Comparison of ENCODE assay signal across 17 mouse cellular contexts in genomic region chr1:38384010-38384409, GRCm38 (mm10).
DNase-seq lines count a peak whose midpoint lies in the region; ATAC-seq and TF ChIP-seq lines count a peak whose summit lies in the region.
"Had no signal": no experiment of that assay in that cellular context is flagged by ENCODE, and none has a peak within 500 bp of the region (broad histone marks: within the 10 kb centered on the region; RNA-seq: fewer than 3 reads in every experiment).

No protein-coding gene starts in this region.

- ATAC-seq in heart, embryonic 12.5 days (ENCODE audit: insufficient number of reproducible peaks, low FRiP score) = peak; percentile 48; the same call in 1 of the 2 replicates
- ATAC-seq in midbrain, embryonic 11.5 days (ENCODE audit: low FRiP score) = no peak
- ATAC-seq in midbrain, embryonic 16.5 days = no peak
- no peak; the same call in 1 of the 2 replicates for ATAC-seq in neural tube, embryonic 14.5 days (ENCODE audit: low read depth)
- ATAC-seq: forebrain, embryonic 13.5 days; intestine, embryonic 16.5 days had no signal

- H3K27me3 ChIP-seq in heart, embryonic 12.5 days (replicated peaks) = no peaks in the 10 kb centered on the region
- H3K27me3 ChIP-seq in midbrain, embryonic 11.5 days (ENCODE audit: control insufficient read depth, insufficient read depth, low read length) = no peaks in the 10 kb centered on the region
- no peaks in the 10 kb centered on the region for H3K27me3 ChIP-seq in midbrain, embryonic 16.5 days (ENCODE audit: control insufficient read depth, insufficient read depth, low read depth, low read length)
- no peaks in the 10 kb centered on the region for H3K27me3 ChIP-seq in limb, embryonic 10.5 days (ENCODE audit: low read depth, poor library complexity, severe bottlenecking)
- H3K27me3 ChIP-seq in neural tube, embryonic 14.5 days (ENCODE audit: control insufficient read depth, insufficient read depth, low read length) = no peaks in the 10 kb centered on the region
- H3K27me3 ChIP-seq: CH12.LX; limb, embryonic 13.5 days had no signal

- no peak overlapping the region for H3K4me3 ChIP-seq in heart, embryonic 12.5 days
- no peak overlapping the region for H3K4me3 ChIP-seq in midbrain, embryonic 11.5 days (ENCODE audit: low read depth, low read length)
- no peak overlapping the region for H3K4me3 ChIP-seq in midbrain, embryonic 16.5 days (ENCODE audit: low read depth, low read length)
- no peak overlapping the region for H3K4me3 ChIP-seq in limb, embryonic 10.5 days
- H3K4me3 ChIP-seq in neural tube, embryonic 14.5 days (ENCODE audit: low read depth, low read length) = no peak overlapping the region
- H3K4me3 ChIP-seq in gastrocnemius, adult 2 months = no peak overlapping the region
- H3K4me3 ChIP-seq in lung, adult 2 months (replicated peaks; ENCODE audit: extremely low read depth, low read depth, low read length) = no peak overlapping the region
- H3K4me3 ChIP-seq: forebrain, embryonic 13.5 days; limb, embryonic 13.5 days; megakaryocyte, embryonic 14.5 days had no signal

- TF ChIP-seq CTCF in gastrocnemius, adult 2 months (IDR thresholded peaks at IDR 0.05) = no peak
- TF ChIP-seq CTCF in lung, adult 2 months (IDR thresholded peaks at IDR 0.05; ENCODE audit: insufficient read depth, low read length) = no peak

- H3K4me1 ChIP-seq in heart, embryonic 12.5 days (replicated peaks) = peaks cover 26% of the 10 kb centered on the region
- peaks cover 5% of the 10 kb centered on the region for H3K4me1 ChIP-seq in midbrain, embryonic 11.5 days (ENCODE audit: control insufficient read depth, insufficient read depth, low read length)
- peaks cover 13% of the 10 kb centered on the region for H3K4me1 ChIP-seq in midbrain, embryonic 16.5 days (ENCODE audit: control insufficient read depth, insufficient read depth, low read length)
- peaks cover 29% of the 10 kb centered on the region for H3K4me1 ChIP-seq in limb, embryonic 10.5 days
- 0 out of 2 replicates have a peak, but pooled peaks cover 8% of the 10 kb centered on the region for H3K4me1 ChIP-seq in neural tube, embryonic 14.5 days (ENCODE audit: control insufficient read depth, insufficient read depth, low read length)
- peaks cover 5% of the 10 kb centered on the region; the same call in 1 of the 2 replicates for H3K4me1 ChIP-seq in lung, adult 2 months (ENCODE audit: control insufficient read depth, insufficient read depth, low read length)

- TF ChIP-seq POLR2A in lung, adult 2 months (IDR thresholded peaks at IDR 0.05; ENCODE audit: borderline replicate concordance, extremely low read depth, low read depth, low read length) = no peak

- DNase-seq in heart, adult 9 months (ENCODE audit: low spot score in 2 of 2) = no peak
- DNase-seq in midbrain, embryonic 11.5 days (ENCODE audit: low spot score, missing footprints) = peak; percentile 80
- peak; percentile 24 for DNase-seq in limb, embryonic 10.5 days (ENCODE audit: low spot score)
- no peak for DNase-seq in gastrocnemius, adult 2 months
- no peak for DNase-seq in lung, adult 2 months
- DNase-seq: adrenal gland, postnatal 36 days; cerebellum, adult 2 months; gastrocnemius, postnatal 14 days; heart, postnatal 4 days had no signal

- peaks cover 4% of the 10 kb centered on the region; the same call in 1 of the 2 replicates for H3K36me3 ChIP-seq in heart, embryonic 12.5 days
- no peaks in the 10 kb centered on the region for H3K36me3 ChIP-seq in midbrain, embryonic 11.5 days (ENCODE audit: control insufficient read depth, insufficient read depth, low read length)
- H3K36me3 ChIP-seq in midbrain, embryonic 16.5 days (ENCODE audit: control insufficient read depth, insufficient read depth, low read length) = no peaks in the 10 kb centered on the region
- peaks cover 42% of the 10 kb centered on the region for H3K36me3 ChIP-seq in limb, embryonic 10.5 days
- no peaks in the 10 kb centered on the region for H3K36me3 ChIP-seq in neural tube, embryonic 14.5 days (ENCODE audit: control insufficient read depth, insufficient read depth, low read length)

- no peak overlapping the region for H3K9ac ChIP-seq in heart, embryonic 12.5 days
- H3K9ac ChIP-seq in midbrain, embryonic 11.5 days (ENCODE audit: low read length) = no peak overlapping the region
- H3K9ac ChIP-seq in midbrain, embryonic 16.5 days (ENCODE audit: low read depth, low read length) = no peak overlapping the region
- H3K9ac ChIP-seq in neural tube, embryonic 14.5 days (replicated peaks; ENCODE audit: low read depth, low read length) = no peak overlapping the region
- H3K9ac ChIP-seq: forebrain, embryonic 13.5 days; limb, embryonic 13.5 days had no signal

- H3K27ac ChIP-seq in heart, embryonic 12.5 days (ENCODE audit: poor library complexity, severe bottlenecking) = no peak overlapping the region
- no peak overlapping the region for H3K27ac ChIP-seq in midbrain, embryonic 11.5 days (ENCODE audit: low read depth, low read length)
- H3K27ac ChIP-seq in midbrain, embryonic 16.5 days (ENCODE audit: low read length) = no peak overlapping the region
- H3K27ac ChIP-seq in limb, embryonic 10.5 days = no peak overlapping the region
- H3K27ac ChIP-seq in neural tube, embryonic 14.5 days (ENCODE audit: low read depth, low read length) = peak overlapping the region; percentile 28; the same call in 1 of the 2 replicates
- no peak overlapping the region for H3K27ac ChIP-seq in gastrocnemius, adult 2 months
- H3K27ac ChIP-seq: forebrain, embryonic 13.5 days; limb, embryonic 13.5 days had no signal

- intact Hi-C loops in gastrocnemius, adult 2 months (cut with DNase I) = no loop called here

- no peak overlapping the region for H3K4me2 ChIP-seq in heart, embryonic 12.5 days
- H3K4me2 ChIP-seq in midbrain, embryonic 11.5 days = no peak overlapping the region
- H3K4me2 ChIP-seq in midbrain, embryonic 16.5 days (ENCODE audit: low read length) = no peak overlapping the region
- H3K4me2 ChIP-seq in neural tube, embryonic 14.5 days (ENCODE audit: low read depth, low read length) = no peak overlapping the region
- H3K4me2 ChIP-seq: forebrain, embryonic 13.5 days; limb, embryonic 13.5 days had no signal

- H3K9me3 ChIP-seq in heart, embryonic 12.5 days (replicated peaks) = peaks cover 10% of the 10 kb centered on the region
- no peaks in the 10 kb centered on the region for H3K9me3 ChIP-seq in midbrain, embryonic 11.5 days (ENCODE audit: control insufficient read depth, low read length)
- H3K9me3 ChIP-seq in midbrain, embryonic 16.5 days (replicated peaks; ENCODE audit: control insufficient read depth, low read length, poor library complexity, severe bottlenecking) = no peaks in the 10 kb centered on the region
- H3K9me3 ChIP-seq in limb, embryonic 10.5 days (replicated peaks) = no peaks in the 10 kb centered on the region
- no peaks in the 10 kb centered on the region for H3K9me3 ChIP-seq in neural tube, embryonic 14.5 days (ENCODE audit: control insufficient read depth, low read length)
- H3K9me3 ChIP-seq: limb, embryonic 13.5 days had no signal

- WGBS in heart, embryonic 12.5 days = 52% methylated on average over 7 of the region's 7 CpGs
- 86% methylated on average over 7 of the region's 7 CpGs for WGBS in midbrain, embryonic 11.5 days
- WGBS in midbrain, embryonic 16.5 days = 91% methylated on average over 7 of the region's 7 CpGs
- 92% methylated on average over 7 of the region's 7 CpGs for WGBS in limb, embryonic 10.5 days
- 79% methylated on average over 7 of the region's 7 CpGs for WGBS in neural tube, embryonic 14.5 days
- WGBS in lung, adult 2 months = 67% methylated on average over 7 of the region's 7 CpGs

Comparison
In these comparisons a context has a peak if more than half of its experiments do, and no peak if none do; other contexts are left out.
1. DNase-seq: peak in midbrain, embryonic 11.5 days (single experiment) and limb, embryonic 10.5 days (single experiment); none in heart, adult 9 months (0 of 2), gastrocnemius, adult 2 months (single experiment) and lung, adult 2 months (single experiment).